Mouse (Mus musculus) splenic B cell, adult 2 months (primary cell): ENCODE measurements around the gene Wnt5b.
A peak's percentile ranks its signal among the peaks of the same experiment; 100 is the strongest.

Source experiments
- DNase-seq: peaks from one replicate; pipeline ENCODE4 v3.0.0-alpha.2; 2011; ENCODE audit warnings: low read depth, low spot score
- H3K27me3 ChIP-seq: 2 replicates; pipeline ENCODE4 v1.6.1; 2012; ENCODE audit warnings: mild to moderate bottlenecking, low read length, moderate library complexity, mixed read lengths; ENCODE audit not compliant: control insufficient read depth, poor library complexity, insufficient read depth, severe bottlenecking
- H3K36me3 ChIP-seq: 2 replicates; pipeline ENCODE4 v1.6.1; 2012; ENCODE audit warnings: mild to moderate bottlenecking, low read length, moderate library complexity, mixed read lengths; ENCODE audit not compliant: control insufficient read depth, poor library complexity, insufficient read depth, severe bottlenecking

Wnt5b gene

GRCm38 (mm10) chr6:119437894-119438761, 106.0 kb downstream of the Wnt5b start:
- DNase-seq, result no peak
- no peaks in the 10 kb centered on the region for H3K27me3 ChIP-seq
- no peaks in the 10 kb centered on the region for H3K36me3 ChIP-seq

- H3K36me3 ChIP-seq, result no peaks in the 10 kb centered on the region
- DNase-seq, result no peak
Measured at GRCm38 (mm10) chr6:119434394-119434793, 109.8 kb downstream of the Wnt5b start.

GRCm38 (mm10) chr6:119431751-119432324, 112.3 kb downstream of the Wnt5b start:
- Histone ChIP-seq H3K27me3 (no peaks in the 10 kb centered on the region), H3K36me3 (no peaks in the 10 kb centered on the region)
- no peak for DNase-seq

More at GRCm38 (mm10) chr6:119434394-119434793, 109.8 kb downstream of the Wnt5b start:
- H3K27me3 ChIP-seq, result no peaks in the 10 kb centered on the region

- peak; percentile 52 for DNase-seq
- Histone ChIP-seq H3K27me3 (no peaks in the 10 kb centered on the region), H3K36me3 (no peaks in the 10 kb centered on the region)
Measured at GRCm38 (mm10) chr6:119430508-119430907, 113.6 kb downstream of the Wnt5b start.

- Histone ChIP-seq H3K27me3 (no peaks in the 10 kb centered on the region), H3K36me3 (no peaks in the 10 kb centered on the region)
- no peak for DNase-seq
Measured at GRCm38 (mm10) chr6:119429311-119429710, 114.8 kb downstream of the Wnt5b start.

GRCm38 (mm10) chr6:119428611-119429010, 115.5 kb downstream of the Wnt5b start:
- Histone ChIP-seq H3K36me3 (no peaks in the 10 kb centered on the region), H3K27me3 (no peaks in the 10 kb centered on the region)
- DNase-seq, result peak; percentile 53

GRCm38 (mm10) chr6:119421001-119421400, 123.1 kb downstream of the Wnt5b start:
- DNase-seq, result no peak
- H3K27me3 ChIP-seq, result no peaks in the 10 kb centered on the region
- H3K36me3 ChIP-seq, result no peaks in the 10 kb centered on the region

GRCm38 (mm10) chr6:119420357-119420756, 123.8 kb downstream of the Wnt5b start:
- DNase-seq, result peak; percentile 22
- no peaks in the 10 kb centered on the region for H3K27me3 ChIP-seq
- no peaks in the 10 kb centered on the region for H3K36me3 ChIP-seq

- Histone ChIP-seq H3K36me3 (no peaks in the 10 kb centered on the region), H3K27me3 (no peaks in the 10 kb centered on the region)
- DNase-seq, result no peak
Measured at GRCm38 (mm10) chr6:119419412-119419811, 124.7 kb downstream of the Wnt5b start.

GRCm38 (mm10) chr6:119418392-119419251, 125.5 kb downstream of the Wnt5b start:
- DNase-seq, result no peak
- no peaks in the 10 kb centered on the region for H3K36me3 ChIP-seq
- no peaks in the 10 kb centered on the region for H3K27me3 ChIP-seq

- H3K36me3 ChIP-seq, result no peaks in the 10 kb centered on the region
Measured at GRCm38 (mm10) chr6:119417821-119418220, 126.3 kb downstream of the Wnt5b start.

GRCm38 (mm10) chr6:119417354-119417753, 126.8 kb downstream of the Wnt5b start, which contains the start of gene Adipor2:
Adipor2 (minus strand) TSS chr6:119417704.
- peak; percentile 40 for DNase-seq
- H3K36me3 ChIP-seq, result no peaks in the 10 kb centered on the region
- H3K27me3 ChIP-seq, result no peaks in the 10 kb centered on the region

More at GRCm38 (mm10) chr6:119417821-119418220, 126.3 kb downstream of the Wnt5b start:
- DNase-seq, result no peak
- H3K27me3 ChIP-seq, result no peaks in the 10 kb centered on the region

GRCm38 (mm10) chr6:119416643-119417042, 127.5 kb downstream of the Wnt5b start:
- Histone ChIP-seq H3K27me3 (no peaks in the 10 kb centered on the region), H3K36me3 (no peaks in the 10 kb centered on the region)
- no peak for DNase-seq

- no peaks in the 10 kb centered on the region for H3K27me3 ChIP-seq
- DNase-seq, result no peak
- no peaks in the 10 kb centered on the region for H3K36me3 ChIP-seq
Measured at GRCm38 (mm10) chr6:119414262-119415043, 129.7 kb downstream of the Wnt5b start.
